Mouse (Mus musculus) megakaryocyte, embryonic 14.5 days (primary cell): ENCODE data around the gene Ndufaf3.

Source experiments
- FLI1 ChIP-seq: IDR thresholded peaks from 2 replicates; pipeline ENCODE4 v1.6.1; 2012; ENCODE audit warnings: low read length, inconsistent platforms, mixed read lengths
- GATA1 ChIP-seq: IDR thresholded peaks from 3 replicates; pipeline ENCODE4 v1.6.1; 2012; ENCODE audit warnings: mixed read lengths, low read length, inconsistent platforms, borderline replicate concordance

- no peak for TF ChIP-seq GATA1
- no peak for TF ChIP-seq FLI1
These were observed 36.3 kb downstream of the Ndufaf3 start for GRCm38 (mm10) chr9:108530954-108531353.
